Mouse (Mus musculus) hematopoietic multipotent progenitor cell, adult 10-12 weeks (in vitro differentiated cells): ENCODE results near the gene Olfr6. TPM values are rescaled to one million over a fixed set of nuclear protein-coding genes. Genes with fewer than 3 reads are reported as not detected.

Source experiments
- polyA plus RNA-seq: library from polyadenylated mRNA; stranded (reverse); fragments of >175 nt; gene quantifications from 2 replicates; pipeline ENCODE4 v1.2.3, GENCODE M21; 2012; ENCODE audit warnings: low replicate concordance

Olfr6 gene
- 0.03 TPM in 1 of 2 replicates, not detected in the other for polyA plus RNA-seq

DNA sequence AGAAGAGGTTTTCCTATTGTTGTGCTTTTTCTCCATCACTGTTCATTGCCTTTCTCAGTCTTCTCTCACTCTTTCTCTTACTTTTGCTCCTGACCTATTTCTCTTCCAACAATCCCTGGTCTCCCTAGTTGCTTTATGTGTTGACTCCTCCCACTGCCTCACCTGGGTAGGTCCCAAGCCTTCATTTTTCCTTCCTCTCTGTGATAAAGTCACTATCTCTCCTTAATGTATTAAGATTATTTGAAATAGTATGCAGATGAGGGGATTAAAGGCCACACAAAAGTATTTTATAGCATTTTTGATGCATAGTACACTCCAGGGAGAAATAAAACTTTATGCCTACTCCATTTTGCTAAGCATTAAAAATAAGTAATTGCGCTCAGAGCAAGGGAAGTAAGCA is at the start of gene Olfr6:
Olfr6 (minus strand) TSS at position 101 of the 400 bp plus-strand sequence.

DNA sequence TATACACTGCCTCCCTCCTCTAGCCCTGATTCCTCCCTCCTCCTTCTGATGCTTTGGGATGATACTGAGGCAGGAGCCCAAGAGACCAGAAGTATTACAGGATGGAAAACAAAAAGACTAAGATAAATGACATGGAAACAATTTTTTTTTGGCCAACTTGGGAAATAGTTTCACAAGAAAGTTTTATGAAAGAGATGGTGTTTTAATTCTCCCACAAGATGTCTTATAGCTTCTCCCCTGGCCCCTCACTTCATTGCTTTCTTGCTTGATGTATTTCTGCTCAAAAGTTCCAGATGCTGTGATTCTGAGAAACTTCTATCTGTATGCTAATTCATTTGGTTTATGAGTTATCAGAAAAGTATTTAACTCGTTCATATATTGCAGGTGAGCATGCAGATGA is 42.2 kb upstream of the Olfr6 start, which contains the start of gene Olfr2:
Olfr2 (minus strand) TSS at position 101 of the 400 bp plus-strand sequence.

DNA sequence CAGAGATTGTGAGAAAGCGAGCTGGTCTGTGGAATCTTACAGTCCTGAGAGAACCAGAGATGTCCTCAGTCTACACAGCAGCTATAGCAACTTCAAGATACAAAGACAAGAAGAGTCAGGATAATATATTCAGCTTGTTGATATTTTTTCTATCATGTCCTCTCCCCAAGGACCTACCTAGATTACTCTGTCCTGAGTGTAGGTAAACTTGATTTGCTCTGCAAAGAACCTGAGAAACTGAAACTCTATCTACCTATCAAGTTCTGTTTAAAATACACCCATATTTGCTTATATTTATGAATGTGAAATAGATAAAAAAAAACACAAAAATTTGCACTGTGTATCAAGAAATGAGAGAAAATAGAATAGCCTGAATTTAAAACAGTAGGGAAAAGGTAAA is 11.6 kb upstream of the Olfr6 start, which contains the start of gene Olfr711:
Olfr711 (minus strand) TSS at position 101 of the 400 bp plus-strand sequence.

DNA sequence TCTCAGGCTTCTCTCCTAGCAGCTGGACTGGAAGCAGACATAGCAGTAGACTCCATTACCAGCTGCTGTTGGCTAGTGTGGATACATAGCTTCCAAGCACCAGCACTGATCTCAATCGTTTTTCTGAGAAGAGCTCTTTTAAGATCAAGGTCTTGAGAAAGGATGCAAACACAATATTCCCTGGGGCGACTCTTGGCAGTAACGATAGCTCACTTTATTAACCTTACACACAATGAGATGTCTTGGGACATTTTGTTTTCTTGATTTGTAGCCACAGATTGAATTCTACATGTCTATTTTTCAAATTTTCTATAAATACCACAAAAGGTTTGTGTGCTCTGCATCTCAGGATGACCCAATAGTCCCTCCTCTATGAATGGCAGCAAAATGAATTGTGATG is 15.5 kb downstream of the Olfr6 start, which contains the start of gene Olfr710:
Olfr710 (minus strand) TSS at position 101 of the 400 bp plus-strand sequence.

DNA sequence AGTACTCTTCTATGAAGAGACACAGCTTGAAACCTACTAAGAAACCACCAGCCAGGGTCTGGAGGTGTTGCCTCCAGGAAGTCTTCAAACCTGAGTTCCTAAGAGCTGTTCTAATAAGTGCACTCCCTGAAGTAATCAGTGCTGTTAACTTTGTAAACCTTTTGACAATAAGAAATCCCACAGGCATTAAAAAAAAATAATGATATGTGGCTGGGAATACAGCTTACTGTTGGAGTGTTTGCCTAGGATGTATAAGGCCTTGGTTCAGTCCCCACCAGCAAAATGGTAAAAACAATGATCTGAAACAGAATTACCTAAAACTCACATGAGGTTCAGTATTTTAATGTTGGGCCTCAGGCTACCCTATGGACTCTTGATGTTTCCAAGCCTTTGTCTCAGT is 31.6 kb downstream of the Olfr6 start, which contains the start of gene Olfr709-ps1:
Olfr709-ps1 (minus strand) TSS at position 101 of the 400 bp plus-strand sequence.

DNA sequence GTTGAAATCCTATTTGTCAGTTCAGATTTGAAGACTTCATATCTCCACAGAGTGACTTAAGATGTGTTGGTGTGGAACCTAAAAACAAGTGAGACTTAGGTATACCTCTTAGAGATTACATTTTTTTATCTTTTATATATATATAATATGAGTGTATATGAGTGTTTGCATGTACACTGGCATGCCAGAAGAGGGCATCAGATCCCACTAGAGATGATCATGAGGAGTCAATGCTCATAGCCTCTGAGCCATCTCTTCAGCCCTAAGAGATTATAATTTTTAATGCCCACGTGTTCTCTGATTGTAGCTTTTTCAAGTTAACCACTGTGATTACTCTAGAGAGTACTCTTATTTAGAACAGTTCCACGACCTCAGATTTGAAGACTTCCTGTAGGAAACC is 56.1 kb downstream of the Olfr6 start, which contains the start of gene Olfr1532-ps1:
Olfr1532-ps1 (plus strand) TSS at position 326 of the 400 bp plus-strand sequence.

Other genes with a start within 250 kb of the Olfr6 start
- not detected in 2 replicates for gene Olfr695, start 247.5 kb downstream of the Olfr6 start, polyA plus RNA-seq
- gene Olfr697, start 221.5 kb downstream of the Olfr6 start, polyA plus RNA-seq, result not detected in 2 replicates
- not detected in 2 replicates for gene Olfr698, start 208.5 kb downstream of the Olfr6 start, polyA plus RNA-seq
- not detected in 2 replicates for gene Olfr699, start 170.7 kb downstream of the Olfr6 start, polyA plus RNA-seq
- gene Olfr700, start 155.1 kb downstream of the Olfr6 start, polyA plus RNA-seq, result not detected in 2 replicates
- gene Olfr701, start 149.8 kb downstream of the Olfr6 start, polyA plus RNA-seq, result not detected in 2 replicates
- gene Olfr702, start 130.0 kb downstream of the Olfr6 start, polyA plus RNA-seq, result not detected in 2 replicates
- not detected in 2 replicates for gene Olfr703, start 120.6 kb downstream of the Olfr6 start, polyA plus RNA-seq
- not detected in 2 replicates for gene Olfr704, start 100.8 kb downstream of the Olfr6 start, polyA plus RNA-seq
- gene Olfr705, start 87.0 kb downstream of the Olfr6 start, polyA plus RNA-seq, result not detected in 2 replicates
- gene Olfr706, start 75.8 kb downstream of the Olfr6 start, polyA plus RNA-seq, result not detected in 2 replicates
- not detected in 2 replicates for gene Olfr707, start 62.7 kb downstream of the Olfr6 start, polyA plus RNA-seq
- gene Olfr1532-ps1, start 55.9 kb downstream of the Olfr6 start, polyA plus RNA-seq, result not detected in 2 replicates
- gene Olfr709-ps1, start 31.7 kb downstream of the Olfr6 start, polyA plus RNA-seq, result not detected in 2 replicates
- gene Olfr710, start 15.6 kb downstream of the Olfr6 start, polyA plus RNA-seq, result not detected in 2 replicates
- not detected in 2 replicates for gene Olfr711, start 11.5 kb upstream of the Olfr6 start, polyA plus RNA-seq
- gene Olfr2, start 42.1 kb upstream of the Olfr6 start, polyA plus RNA-seq, result not detected in 2 replicates
- gene Olfr713, start 67.2 kb upstream of the Olfr6 start, polyA plus RNA-seq, result not detected in 2 replicates
- gene Olfr714, start 107.0 kb upstream of the Olfr6 start, polyA plus RNA-seq, result not detected in 2 replicates
- not detected in 2 replicates for gene Olfr17, start 129.3 kb upstream of the Olfr6 start, polyA plus RNA-seq
- gene Olfr715b, start 146.4 kb upstream of the Olfr6 start, polyA plus RNA-seq, result not detected in 2 replicates
- gene Olfr715, start 167.1 kb upstream of the Olfr6 start, polyA plus RNA-seq, result not detected in 2 replicates
- not detected in 2 replicates for gene Olfr716, start 174.4 kb upstream of the Olfr6 start, polyA plus RNA-seq
- not detected in 2 replicates for gene Nlrp14, start 203.1 kb upstream of the Olfr6 start, polyA plus RNA-seq
- gene Rbmxl2, start 245.5 kb upstream of the Olfr6 start, polyA plus RNA-seq, result not detected in 2 replicates